Mouse (Mus musculus) C2C12 (cell line): ENCODE data around the gene Btg3.

Source experiments
- CTCF ChIP-seq: IDR thresholded peaks from one replicate; pipeline ENCODE4 v1.5.1; 2011; ENCODE audit not compliant: control insufficient read depth, insufficient read depth, insufficient read length
- USF1 ChIP-seq: IDR thresholded peaks from one replicate; pipeline ENCODE4 v1.6.1; 2011; ENCODE audit warnings: low read depth, mild to moderate bottlenecking, control low read depth, moderate library complexity

DNA sequence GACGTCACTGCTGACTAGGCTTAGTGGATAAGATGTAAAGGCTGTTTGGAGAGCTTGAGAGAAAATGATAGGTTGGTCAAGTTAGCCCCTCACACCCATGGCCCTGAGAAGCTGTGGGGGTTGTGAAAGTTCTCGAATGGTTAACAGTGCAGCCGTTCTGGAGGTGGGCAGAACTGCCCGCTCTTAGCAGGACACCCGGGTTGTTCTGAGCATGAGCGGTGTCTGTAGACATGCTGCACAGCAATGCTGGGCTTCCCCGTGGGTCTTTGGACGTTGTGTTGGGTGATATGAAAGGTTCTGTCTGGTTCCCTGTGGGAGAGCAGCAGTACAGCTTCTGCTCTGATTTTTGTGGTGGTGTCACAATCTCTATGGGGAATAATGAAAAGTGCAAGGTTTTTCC is 70.4 kb downstream of the Btg3 start:
- TF ChIP-seq CTCF: no peak
- no peak for TF ChIP-seq USF1
